Mouse (Mus musculus) bone marrow macrophage, adult 2 months (primary cell): ENCODE results near the gene 1700001O22Rik.

Source experiments
- CTCF ChIP-seq: IDR thresholded peaks from 2 replicates; pipeline ENCODE4 v1.5.1; 2012; ENCODE audit warnings: low read depth, mild to moderate bottlenecking, low read length, moderate library complexity
- POLR2A ChIP-seq: IDR thresholded peaks from 2 replicates; pipeline ENCODE4 v1.6.1; 2012; ENCODE audit warnings: mild to moderate bottlenecking, low read depth, low read length, borderline replicate concordance

GRCm38 (mm10) chr2:30830283-30830795 lies 26.9 kb upstream of the 1700001O22Rik start, which contains the start of gene Asb6:
- TF ChIP-seq CTCF (no peak), POLR2A (no peak)
